Mouse (Mus musculus) midbrain, embryonic 14.5 days (tissue): ENCODE measurements at regions not wholly inside any gene's neighbourhood (a gene's known extent, or its start where the extent isn't known, plus 50 kb on each side); places are given as distances from the start of the nearest gene placed in this dataset.
"Not testable (repeated sequence)": the region's sequence is repeated elsewhere in the genome, so short reads cannot be mapped to it uniquely, and the experiment has no call there.

ENCODE experiments used
- ATAC-seq: fragments of 200-750 bp; cut with Nextera tagmentation; 2 replicates; pipeline ENCODE4 v1.8.0; 2017; ENCODE audit warnings: moderate number of reproducible peaks, moderate library complexity; ENCODE audit not compliant: low FRiP score, low TSS enrichment
- DNase-seq: peaks from one replicate; pipeline ENCODE4 v3.0.0-alpha.2; 2015
- H3K27ac ChIP-seq: fragments of 300-500 bp; sonication (generic); replicated peaks from 2 replicates; pipeline ENCODE4 v1.5.1; 2014; ENCODE audit warnings: mild to moderate bottlenecking, low read depth, low read length, moderate library complexity
- H3K27me3 ChIP-seq: fragments of 300-500 bp; sonication (generic); 2 replicates; pipeline ENCODE4 v1.6.1; 2014; ENCODE audit warnings: low read length, control low read depth, mixed read lengths; ENCODE audit not compliant: control insufficient read depth, insufficient read depth
- H3K36me3 ChIP-seq: fragments of 300-500 bp; sonication (generic); 2 replicates; pipeline ENCODE4 v1.6.1; 2014; ENCODE audit warnings: low read length, control low read depth; ENCODE audit not compliant: control insufficient read depth, insufficient read depth
- H3K4me1 ChIP-seq: fragments of 300-500 bp; sonication (generic); 2 replicates; pipeline ENCODE4 v1.6.1; 2014; ENCODE audit warnings: mild to moderate bottlenecking, antibody characterized with exemption, low read length, control low read depth; ENCODE audit not compliant: control insufficient read depth, insufficient read depth
- H3K4me2 ChIP-seq: fragments of 300-500 bp; sonication (generic); 2 replicates; pipeline ENCODE4 v1.6.1; 2014; ENCODE audit warnings: mild to moderate bottlenecking, low read length, moderate library complexity
- H3K4me3 ChIP-seq: fragments of 300-500 bp; sonication (generic); replicated peaks from 2 replicates; pipeline ENCODE4 v1.5.1; 2014; ENCODE audit warnings: low read depth, low read length
- H3K9ac ChIP-seq: fragments of 300-500 bp; sonication (generic); replicated peaks from 2 replicates; pipeline ENCODE4 v1.6.1; 2014; ENCODE audit warnings: mild to moderate bottlenecking, low read length, moderate library complexity
- H3K9me3 ChIP-seq: fragments of 300-500 bp; sonication (generic); 2 replicates; pipeline ENCODE4 v1.6.1; 2016; ENCODE audit warnings: low read length, control low read depth, mixed read lengths; ENCODE audit not compliant: control insufficient read depth
- WGBS: fragments of 180-500 bp; shearing (Covaris S2); extraction: QIAGEN DNeasy Blood & Tissue Kit; methylation state at CpG from one replicate; pipeline ENCODE4 v1.1.7; 2014; 5-methylcytosine and 5-hydroxymethylcytosine counted together

DNA sequence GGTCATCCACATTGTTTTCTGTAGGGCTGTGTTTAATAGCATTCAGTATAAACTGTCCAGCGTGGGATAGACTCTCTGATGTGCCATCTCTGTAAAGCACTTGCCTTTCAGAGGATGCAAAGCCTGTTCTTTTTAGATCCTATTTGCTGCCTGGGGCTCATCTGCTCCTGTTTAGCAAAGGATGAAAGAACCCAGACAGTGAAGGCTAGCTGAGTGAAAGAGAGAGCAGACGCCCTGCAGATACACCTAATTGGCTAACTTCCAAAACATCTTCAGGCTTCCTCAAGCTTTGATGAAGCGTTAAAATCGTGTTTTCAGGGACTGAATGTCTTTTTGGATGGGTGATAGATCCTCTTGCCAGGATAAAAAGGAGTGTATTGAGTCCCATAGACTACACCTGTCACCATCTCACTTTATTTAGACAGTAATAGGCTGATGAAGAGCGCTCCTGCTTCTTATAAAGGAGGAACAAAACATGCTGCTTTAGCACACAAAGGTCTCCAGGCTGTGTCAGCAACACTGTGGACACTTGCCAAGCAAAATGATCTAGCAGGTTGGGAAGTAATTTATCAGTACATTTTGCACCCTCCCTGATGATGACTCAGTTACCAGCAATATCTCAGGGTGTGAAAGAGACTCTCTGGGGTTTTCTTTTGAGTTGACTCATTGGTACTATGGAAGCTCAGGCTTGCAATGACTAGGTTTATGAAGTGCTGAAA lies 4717.3 kb downstream of the 9330182O14Rik start:
- no peaks in the 10 kb centered on the region for H3K27me3 ChIP-seq
- H3K9ac ChIP-seq, result no peak overlapping the region
- WGBS, result 10% methylated on average over 5 of the region's 5 CpGs
- peak; percentile 83 for ATAC-seq
- 0 out of 2 replicates have a peak, but pooled peaks cover 4% of the 10 kb centered on the region for H3K4me1 ChIP-seq
- DNase-seq, result peak; percentile 77
- no peaks in the 10 kb centered on the region for H3K36me3 ChIP-seq
- no peak overlapping the region for H3K4me3 ChIP-seq
- H3K4me2 ChIP-seq, result no peak overlapping the region
- H3K9me3 ChIP-seq, result no peaks in the 10 kb centered on the region
- no peak overlapping the region for H3K27ac ChIP-seq

- H3K9me3 ChIP-seq, result no peaks in the 10 kb centered on the region
- ATAC-seq, result no peak
- DNase-seq, result no peak
- H3K27me3 ChIP-seq, result no peaks in the 10 kb centered on the region
- H3K27ac ChIP-seq, result no peak overlapping the region
- no peaks in the 10 kb centered on the region for H3K36me3 ChIP-seq
- no peak overlapping the region for H3K9ac ChIP-seq
- H3K4me2 ChIP-seq, result no peak overlapping the region
- H3K4me1 ChIP-seq, result no peaks in the 10 kb centered on the region
- WGBS, result 71% methylated on average over 1 of the region's 1 CpGs
- H3K4me3 ChIP-seq, result no peak overlapping the region
Measured at GRCm38 (mm10) chr15:44857080-44857479, 4722.9 kb downstream of the 9330182O14Rik start.

- Histone ChIP-seq H3K9me3 (no peaks in the 10 kb centered on the region), H3K4me2 (no peak overlapping the region), H3K9ac (no peak overlapping the region), H3K4me3 (no peak overlapping the region), H3K4me1 (no peaks in the 10 kb centered on the region), H3K36me3 (no peaks in the 10 kb centered on the region), H3K27me3 (no peaks in the 10 kb centered on the region), H3K27ac (no peak overlapping the region)
- DNase-seq (no peak), ATAC-seq (no peak)
- 54% methylated on average over 3 of the region's 3 CpGs for WGBS
Measured at GRCm38 (mm10) chr15:44859369-44859768, 4725.2 kb downstream of the 9330182O14Rik start.

DNA sequence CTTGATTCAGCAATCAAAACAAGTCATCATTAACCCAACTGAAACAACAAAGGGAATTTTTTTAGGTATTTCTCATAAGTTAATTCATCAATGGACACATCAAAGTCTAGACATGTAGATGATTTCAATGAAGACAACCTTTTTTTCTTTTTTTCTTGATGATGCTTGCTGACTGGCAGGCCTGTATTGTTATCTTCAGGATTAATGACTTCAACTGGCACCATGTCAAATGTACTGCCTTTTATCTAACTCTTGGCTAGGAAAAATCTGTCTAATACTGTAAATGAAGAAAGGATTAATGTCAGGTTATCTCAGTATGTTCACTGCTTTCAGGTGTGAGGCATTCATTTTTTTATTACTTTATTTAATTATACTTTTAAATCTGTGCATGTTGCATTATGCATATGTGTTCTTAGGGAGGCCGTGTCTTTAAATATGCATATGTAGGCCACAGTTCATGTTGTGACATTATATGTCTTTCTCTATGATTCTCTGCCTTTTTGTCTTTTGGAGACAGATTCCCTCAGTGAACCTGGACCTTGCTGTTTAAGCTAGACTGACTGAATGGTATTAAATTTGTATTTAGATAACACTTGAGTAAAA lies 4726.1 kb downstream of the 9330182O14Rik start:
- 24% methylated on average over 1 of the region's 1 CpGs for WGBS
- H3K36me3 ChIP-seq, result no peaks in the 10 kb centered on the region
- no peak overlapping the region for H3K4me2 ChIP-seq
- no peaks in the 10 kb centered on the region for H3K4me1 ChIP-seq
- no peak overlapping the region for H3K27ac ChIP-seq
- ATAC-seq (peak; percentile 63; the same call in 1 of the 2 replicates), DNase-seq (peak; percentile 48)
- H3K9ac ChIP-seq, result no peak overlapping the region
- no peaks in the 10 kb centered on the region for H3K27me3 ChIP-seq
- no peaks in the 10 kb centered on the region for H3K9me3 ChIP-seq
- no peak overlapping the region for H3K4me3 ChIP-seq

GRCm38 (mm10) chr15:44868537-44868936 lies 4734.4 kb downstream of the 9330182O14Rik start:
- Histone ChIP-seq H3K4me1 (no peaks in the 10 kb centered on the region), H3K27me3 (no peaks in the 10 kb centered on the region), H3K4me3 (no peak overlapping the region), H3K36me3 (no peaks in the 10 kb centered on the region), H3K4me2 (no peak overlapping the region), H3K27ac (no peak overlapping the region), H3K9me3 (no peaks in the 10 kb centered on the region), H3K9ac (no peak overlapping the region)
- DNase-seq (no peak), ATAC-seq (no peak)
- WGBS, result 80% methylated on average over 3 of the region's 3 CpGs

- no peak overlapping the region for H3K9ac ChIP-seq
- no peaks in the 10 kb centered on the region for H3K4me1 ChIP-seq
- no peaks in the 10 kb centered on the region for H3K27me3 ChIP-seq
- no peaks in the 10 kb centered on the region for H3K9me3 ChIP-seq
- no peak overlapping the region for H3K4me3 ChIP-seq
- no peak for ATAC-seq
- no peaks in the 10 kb centered on the region for H3K36me3 ChIP-seq
- no peak overlapping the region for H3K4me2 ChIP-seq
- WGBS, result 74% methylated on average over 4 of the region's 4 CpGs
- no peak for DNase-seq
- no peak overlapping the region for H3K27ac ChIP-seq
Measured at GRCm38 (mm10) chr15:44869023-44869422, 4734.9 kb downstream of the 9330182O14Rik start.

- DNase-seq, result no peak
- no peaks in the 10 kb centered on the region for H3K4me1 ChIP-seq
- WGBS, result 80% methylated on average over 2 of the region's 2 CpGs
Measured at GRCm38 (mm10) chr15:44869672-44870071, 4735.5 kb downstream of the 9330182O14Rik start.

DNA sequence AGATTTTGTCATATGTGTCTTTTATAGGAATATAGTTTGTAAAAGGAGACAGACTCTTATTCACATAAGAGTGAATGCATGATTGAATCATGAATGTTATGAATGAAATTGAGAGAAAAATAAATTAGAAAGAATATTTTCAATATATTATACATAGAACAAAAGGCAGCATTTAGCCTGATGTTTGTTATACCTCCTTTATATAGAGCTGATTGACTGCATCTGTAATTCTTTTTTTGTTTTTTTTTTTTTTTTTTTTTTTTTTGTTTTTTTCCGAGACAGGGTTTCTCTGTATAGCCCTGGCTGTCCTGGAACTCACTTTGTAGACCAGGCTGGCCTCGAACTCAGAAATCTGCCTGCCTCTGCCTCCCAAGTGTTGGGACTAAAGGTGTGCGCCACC lies 4736.8 kb downstream of the 9330182O14Rik start:
- H3K4me1 ChIP-seq, ATAC-seq, H3K9me3 ChIP-seq, DNase-seq, H3K9ac ChIP-seq, H3K27ac ChIP-seq, H3K4me2 ChIP-seq, H3K4me3 ChIP-seq, H3K36me3 ChIP-seq, H3K27me3 ChIP-seq: not testable (repeated sequence)
- WGBS, result 98% methylated on average over 2 of the region's 3 CpGs

More at GRCm38 (mm10) chr15:44869672-44870071, 4735.5 kb downstream of the 9330182O14Rik start:
- Histone ChIP-seq H3K4me3 (no peak overlapping the region), H3K27ac (no peak overlapping the region), H3K9ac (no peak overlapping the region), H3K36me3 (no peaks in the 10 kb centered on the region), H3K9me3 (no peaks in the 10 kb centered on the region), H3K27me3 (no peaks in the 10 kb centered on the region), H3K4me2 (no peak overlapping the region)
- ATAC-seq, result no peak

- WGBS, result 92% methylated on average over 4 of the region's 4 CpGs
- Histone ChIP-seq H3K9me3 (no peaks in the 10 kb centered on the region), H3K4me2 (no peak overlapping the region), H3K36me3 (no peaks in the 10 kb centered on the region), H3K9ac (no peak overlapping the region), H3K27me3 (no peaks in the 10 kb centered on the region), H3K4me1 (no peaks in the 10 kb centered on the region), H3K27ac (no peak overlapping the region), H3K4me3 (no peak overlapping the region)
- DNase-seq (no peak), ATAC-seq (no peak)
Measured at GRCm38 (mm10) chr15:44882219-44882618, 4748.1 kb downstream of the 9330182O14Rik start.
